Mouse (Mus musculus): ENCODE results near the gene Asgr1. TPM values are rescaled to one million over a fixed set of nuclear protein-coding genes. Genes with fewer than 3 reads are reported as not detected.
A peak's percentile ranks its signal among the peaks of the same experiment; 100 is the strongest.
"Not testable (repeated sequence)": the region's sequence is repeated elsewhere in the genome, so short reads cannot be mapped to it uniquely, and the experiment has no call there.

Gene Asgr1
- polyA plus RNA-seq, 1 experiment: 0.06 TPM

DNA sequence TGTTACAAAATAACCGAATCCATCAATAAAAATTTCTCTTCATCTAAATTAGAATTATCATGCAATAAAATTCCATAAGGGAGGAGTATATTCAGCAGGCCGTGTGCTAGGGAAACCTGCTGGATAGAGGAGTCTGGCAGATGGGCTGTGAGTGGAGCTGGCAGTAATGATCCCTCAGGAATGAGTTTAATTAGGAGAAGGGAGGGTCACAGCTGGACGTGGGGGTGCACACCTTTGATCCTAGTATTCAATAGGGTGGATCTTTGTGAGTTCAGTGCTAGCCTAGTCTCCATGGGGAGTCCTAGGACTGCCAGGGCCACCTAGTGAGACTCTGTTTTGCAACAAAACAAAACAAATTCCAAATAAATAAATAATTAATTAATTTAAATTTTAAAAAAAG lies 14.4 kb downstream of the Asgr1 start:
- H3ac ChIP-seq (ENCODE audit: control insufficient read depth, insufficient read length): no peak overlapping the region
- TF ChIP-seq MYOG (IDR thresholded peaks at IDR 0.05; ENCODE audit: control insufficient read depth in 1 of 3, insufficient read depth in 1 of 3, insufficient read length in 2 of 3, low read depth in 2 of 3): no peak
- no peak for TF ChIP-seq POLR2AphosphoS2 (IDR thresholded peaks at IDR 0.05; ENCODE audit: insufficient read length, low read depth)
- TF ChIP-seq REST (IDR thresholded peaks at IDR 0.05; ENCODE audit: insufficient read depth, insufficient read length): no peak
- no peak for TF ChIP-seq POLR2A (IDR thresholded peaks at IDR 0.05; ENCODE audit: insufficient read length, low read depth)
- no peak for TF ChIP-seq CEBPB (IDR thresholded peaks at IDR 0.05; ENCODE audit: insufficient read depth, poor library complexity, severe bottlenecking)
- TF ChIP-seq MAX (IDR thresholded peaks at IDR 0.05; ENCODE audit: low read depth): no peak
- no peak for TF ChIP-seq E2F4 (IDR thresholded peaks at IDR 0.05; ENCODE audit: insufficient read depth)
- no peak for TF ChIP-seq MYOD1 (IDR thresholded peaks at IDR 0.05; ENCODE audit: control insufficient read depth in 1 of 3, insufficient read length in 2 of 3, low read depth in 2 of 3)
- TF ChIP-seq SRF (IDR thresholded peaks at IDR 0.05; ENCODE audit: control insufficient read depth, insufficient read length, low read depth): no peak
- TF ChIP-seq USF1 (IDR thresholded peaks at IDR 0.05; ENCODE audit: low read depth): no peak
- TF ChIP-seq TCF12 (IDR thresholded peaks at IDR 0.05; ENCODE audit: insufficient read depth, poor library complexity, severe bottlenecking): no peak
- TF ChIP-seq TCF3 (IDR thresholded peaks at IDR 0.05; ENCODE audit: insufficient read length, low read depth): no peak
- H3K4me2 ChIP-seq (ENCODE audit: low read depth): no peak overlapping the region
- no peaks in the 10 kb centered on the region for H3K79me2 ChIP-seq (ENCODE audit: control insufficient read depth, insufficient read depth)
- no peaks in the 10 kb centered on the region for H3K27me3 ChIP-seq (ENCODE audit: control insufficient read depth, insufficient read depth, insufficient read length)
- no peak overlapping the region for H3K4me3 ChIP-seq
- no peaks in the 10 kb centered on the region for H3K36me3 ChIP-seq (ENCODE audit: control insufficient read depth, insufficient read depth)

DNA sequence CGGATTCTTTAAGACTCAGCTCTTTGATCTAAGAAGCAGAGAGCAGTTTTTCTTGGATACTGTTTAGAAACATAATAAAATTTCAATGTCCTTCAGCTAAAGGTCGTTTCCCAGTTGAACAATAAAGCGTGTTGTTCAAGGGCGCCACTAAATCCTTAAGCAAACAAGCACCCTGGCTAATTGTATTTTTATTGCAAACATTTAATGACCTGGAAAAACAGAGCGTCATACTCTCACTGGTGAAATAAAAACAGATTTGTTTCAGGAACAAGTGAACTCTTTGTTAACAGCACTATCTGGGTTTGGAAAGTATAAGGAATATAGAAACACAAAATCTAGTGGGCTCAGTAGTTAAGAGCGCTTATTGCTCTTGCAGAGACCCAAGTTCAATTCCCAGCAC lies 16.2 kb downstream of the Asgr1 start:
- no peaks in the 10 kb centered on the region for H3K36me3 ChIP-seq (ENCODE audit: control insufficient read depth, insufficient read depth)
- H3K27me3 ChIP-seq (ENCODE audit: control insufficient read depth, insufficient read depth, insufficient read length): no peaks in the 10 kb centered on the region
- no peak overlapping the region for H3K4me3 ChIP-seq
- H3ac ChIP-seq (ENCODE audit: control insufficient read depth, insufficient read length): no peak overlapping the region
- H3K4me2 ChIP-seq (ENCODE audit: low read depth): no peak overlapping the region
- H3K79me2 ChIP-seq (ENCODE audit: control insufficient read depth, insufficient read depth): no peaks in the 10 kb centered on the region
- no peak for TF ChIP-seq E2F4 (IDR thresholded peaks at IDR 0.05; ENCODE audit: insufficient read depth)
- no peak for TF ChIP-seq TCF3 (IDR thresholded peaks at IDR 0.05; ENCODE audit: insufficient read length, low read depth)
- TF ChIP-seq MYOG (IDR thresholded peaks at IDR 0.05; ENCODE audit: control insufficient read depth in 1 of 3, insufficient read depth in 1 of 3, insufficient read length in 2 of 3, low read depth in 2 of 3): no peak
- no peak for TF ChIP-seq REST (IDR thresholded peaks at IDR 0.05; ENCODE audit: insufficient read depth, insufficient read length)
- TF ChIP-seq CEBPB (IDR thresholded peaks at IDR 0.05; ENCODE audit: insufficient read depth, poor library complexity, severe bottlenecking): no peak
- no peak for TF ChIP-seq POLR2AphosphoS2 (IDR thresholded peaks at IDR 0.05; ENCODE audit: insufficient read length, low read depth)
- no peak for TF ChIP-seq POLR2A (IDR thresholded peaks at IDR 0.05; ENCODE audit: insufficient read length, low read depth)
- TF ChIP-seq TCF12 (IDR thresholded peaks at IDR 0.05; ENCODE audit: insufficient read depth, poor library complexity, severe bottlenecking): no peak
- TF ChIP-seq MAX (IDR thresholded peaks at IDR 0.05; ENCODE audit: low read depth): no peak
- TF ChIP-seq USF1 (IDR thresholded peaks at IDR 0.05; ENCODE audit: low read depth): no peak
- no peak for TF ChIP-seq SRF (IDR thresholded peaks at IDR 0.05; ENCODE audit: control insufficient read depth, insufficient read length, low read depth)
- TF ChIP-seq MYOD1 (IDR thresholded peaks at IDR 0.05; ENCODE audit: control insufficient read depth in 1 of 3, insufficient read length in 2 of 3, low read depth in 2 of 3): no peak

DNA sequence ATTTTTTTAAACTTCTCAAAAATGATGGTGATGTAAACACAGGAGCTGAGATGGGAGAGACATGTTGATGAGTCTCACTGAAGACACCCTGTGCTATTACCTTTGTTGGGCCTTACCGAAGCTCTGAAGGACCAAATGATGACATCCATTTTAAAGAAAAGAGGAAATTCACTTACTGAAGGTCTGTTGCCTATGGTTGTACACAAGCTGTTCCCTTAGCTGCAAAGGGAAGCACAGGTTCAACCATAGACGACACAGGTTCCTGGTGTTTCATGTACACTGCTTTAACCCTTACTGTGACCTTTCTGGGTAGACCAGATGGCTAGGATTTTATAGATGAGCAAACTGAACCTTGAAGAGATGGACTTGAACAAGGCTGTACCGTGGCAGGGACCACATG lies 16.7 kb downstream of the Asgr1 start:
- not testable (repeated sequence) for H3K36me3 ChIP-seq (ENCODE audit: control insufficient read depth, insufficient read depth); H3ac ChIP-seq (ENCODE audit: control insufficient read depth, insufficient read length); H3K4me3 ChIP-seq; H3K79me2 ChIP-seq (ENCODE audit: control insufficient read depth, insufficient read depth); H3K4me2 ChIP-seq (ENCODE audit: low read depth); H3K27me3 ChIP-seq (ENCODE audit: control insufficient read depth, insufficient read depth, insufficient read length)

DNA sequence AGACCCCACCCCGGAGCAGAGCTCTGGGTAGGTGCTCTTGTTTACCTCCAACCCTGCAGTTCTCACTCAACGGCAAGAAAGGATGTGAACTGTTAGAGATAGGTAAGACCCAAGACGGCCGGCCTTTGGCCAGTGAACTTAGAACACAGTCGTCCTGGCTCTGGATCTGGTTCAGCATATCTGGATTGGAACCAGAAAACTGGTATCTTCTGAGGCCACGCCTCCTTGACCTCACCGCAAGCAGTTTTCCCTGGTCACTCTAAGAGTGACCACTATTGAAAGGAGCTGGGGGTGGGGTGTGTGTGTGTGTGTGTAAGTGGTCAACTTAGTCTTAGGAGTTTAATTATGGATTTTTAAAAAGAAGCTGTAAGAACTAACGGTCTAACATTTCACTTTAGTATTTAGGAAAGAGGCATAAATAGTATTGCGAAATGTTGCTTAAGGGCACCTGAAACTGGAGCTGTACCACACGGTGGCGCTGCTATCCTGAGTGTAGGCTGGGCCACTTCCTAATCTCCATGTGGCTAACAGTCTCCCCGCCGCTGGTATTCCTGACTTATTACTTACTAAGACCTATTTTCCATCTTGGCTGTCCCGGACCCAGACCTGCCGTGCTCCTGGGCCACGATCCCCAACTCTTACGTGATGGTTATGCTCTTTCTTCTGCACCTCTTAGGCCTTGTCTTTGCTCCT lies 20.6 kb downstream of the Asgr1 start:
- TF ChIP-seq CEBPB (IDR thresholded peaks at IDR 0.05; ENCODE audit: insufficient read depth, poor library complexity, severe bottlenecking) (peak; percentile 98), MYOD1 (IDR thresholded peaks at IDR 0.05; ENCODE audit: control insufficient read depth in 1 of 3, insufficient read length in 2 of 3, low read depth in 2 of 3) (no peak)
- Histone ChIP-seq H3K4me3 (no peak overlapping the region), H3K27me3 (ENCODE audit: control insufficient read depth, insufficient read depth, insufficient read length) (no peaks in the 10 kb centered on the region), H3ac (ENCODE audit: control insufficient read depth, insufficient read length) (no peak overlapping the region), H3K79me2 (ENCODE audit: control insufficient read depth, insufficient read depth) (no peaks in the 10 kb centered on the region), H3K36me3 (ENCODE audit: control insufficient read depth, insufficient read depth) (no peaks in the 10 kb centered on the region), H3K4me2 (ENCODE audit: low read depth) (peak overlapping the region; percentile 73)

DNA sequence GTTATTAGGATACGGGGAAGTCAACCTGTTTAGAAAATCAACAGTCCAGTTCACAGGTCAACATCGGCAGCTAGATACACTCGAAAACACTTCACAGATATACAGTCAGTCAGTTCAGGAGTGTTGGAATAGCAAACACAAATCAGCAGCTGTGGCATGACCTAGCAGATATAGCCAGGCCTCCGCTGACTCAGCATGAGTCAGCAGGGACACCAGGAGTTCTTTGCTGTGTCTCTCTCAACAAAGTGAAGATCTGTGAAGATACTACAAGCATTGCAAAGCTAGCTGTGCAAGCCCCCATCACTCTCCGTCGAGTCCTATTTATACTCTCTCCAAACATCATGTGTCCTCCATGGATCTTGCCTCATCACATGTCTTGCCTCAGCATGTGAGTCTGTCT lies 21.7 kb downstream of the Asgr1 start:
- Histone ChIP-seq H3ac (ENCODE audit: control insufficient read depth, insufficient read length) (no peak overlapping the region), H3K4me2 (ENCODE audit: low read depth) (peak overlapping the region; percentile 73)
- TF ChIP-seq MYOD1 (IDR thresholded peaks at IDR 0.05; ENCODE audit: control insufficient read depth in 1 of 3, insufficient read length in 2 of 3, low read depth in 2 of 3) (peak in 1 of 3 experiments; percentile 47), TCF3 (IDR thresholded peaks at IDR 0.05; ENCODE audit: insufficient read length, low read depth) (no peak), MYOG (IDR thresholded peaks at IDR 0.05; ENCODE audit: control insufficient read depth in 1 of 3, insufficient read depth in 1 of 3, insufficient read length in 2 of 3, low read depth in 2 of 3) (peak in 1 of 3 experiments; percentile 16), TCF12 (IDR thresholded peaks at IDR 0.05; ENCODE audit: insufficient read depth, poor library complexity, severe bottlenecking) (no peak), POLR2AphosphoS2 (IDR thresholded peaks at IDR 0.05; ENCODE audit: insufficient read length, low read depth) (no peak)

More for the DNA sequence above, 21.7 kb downstream of the Asgr1 start:
- H3K36me3 ChIP-seq (ENCODE audit: control insufficient read depth, insufficient read depth): no peaks in the 10 kb centered on the region
- H3K79me2 ChIP-seq (ENCODE audit: control insufficient read depth, insufficient read depth): no peaks in the 10 kb centered on the region
- no peaks in the 10 kb centered on the region for H3K27me3 ChIP-seq (ENCODE audit: control insufficient read depth, insufficient read depth, insufficient read length)
- H3K4me3 ChIP-seq: no peak overlapping the region
